Mouse (Mus musculus): ENCODE data around the gene 4930469K13Rik.

- TF ChIP-seq MAFK (IDR thresholded peaks at IDR 0.05; ENCODE audit: borderline replicate concordance, low read depth, low read length) (no peak), GABPA (IDR thresholded peaks at IDR 0.05; ENCODE audit: low read depth, low read length) (no peak), CHD2 (IDR thresholded peaks at IDR 0.05; ENCODE audit: low read length) (no peak), CTCF (IDR thresholded peaks at IDR 0.05 in 2 of 3, conservative IDR thresholded peaks at IDR 0.05 in 1 of 3; ENCODE audit: control insufficient read depth in 1 of 3, insufficient read depth in 1 of 3, low read depth in 2 of 3, low read length in 3 of 3, poor library complexity in 1 of 3, severe bottlenecking in 1 of 3) (no peak), POLR2A (IDR thresholded peaks at IDR 0.05; ENCODE audit: control insufficient read depth in 1 of 2, insufficient read depth in 1 of 2, low read depth in 1 of 2, low read length in 2 of 2, poor library complexity in 1 of 2) (no peak), USF1 (IDR thresholded peaks at IDR 0.05; ENCODE audit: low read depth, low read length) (no peak), JUND (IDR thresholded peaks at IDR 0.05; ENCODE audit: low read depth, low read length) (no peak), HCFC1 (IDR thresholded peaks at IDR 0.05; ENCODE audit: low read depth, low read length) (no peak), RCOR1 (IDR thresholded peaks at IDR 0.05; ENCODE audit: low read depth, low read length) (no peak), EP300 (IDR thresholded peaks at IDR 0.05; ENCODE audit: low read depth in 1 of 2, low read length in 2 of 2) (no peak), GATA1 (IDR thresholded peaks at IDR 0.05; ENCODE audit: low read depth, low read length) (no peak), TBP (IDR thresholded peaks at IDR 0.05; ENCODE audit: low read depth, low read length) (no peak), MEF2A (IDR thresholded peaks at IDR 0.05; ENCODE audit: extremely low read depth, insufficient replicate concordance, low read depth, low read length, poor library complexity, severe bottlenecking) (no peak)
Observed at GRCm38 (mm10) chr11:33998244-33998643, 100.1 kb downstream of the 4930469K13Rik start.

All from MEL (cell line).